Mouse (Mus musculus): ENCODE results near the gene Nr4a1. TPM values are rescaled to one million over a fixed set of nuclear protein-coding genes. Genes with fewer than 3 reads are reported as not detected.

The Nr4a1 gene
- 10 to 100 TPM; 52.2 to 90.7 TPM for total RNA-seq (2021)
- long read RNA-seq, experiment 1, partial matches to known transcripts: 10 of 21 reads
- long read RNA-seq, experiment 1, other reads (novel, unspliced or antisense): 7 of 21 reads
- long read RNA-seq, experiment 2, transcript Nr4a1-201 (7 exons, 2,477 nt): major isoform, 11 of 50 reads
- long read RNA-seq, experiment 2, partial matches to known transcripts: 14 of 50 reads
- long read RNA-seq, experiment 2, other reads (novel, unspliced or antisense): 22 of 50 reads

- peak; percentile 91 for DNase-seq
Measured at GRCm38 (mm10) chr15:101253886-101254795, at the start of gene Nr4a1. TSS of gene Nr4a1 (plus strand) at chr15:101254269.

DNA sequence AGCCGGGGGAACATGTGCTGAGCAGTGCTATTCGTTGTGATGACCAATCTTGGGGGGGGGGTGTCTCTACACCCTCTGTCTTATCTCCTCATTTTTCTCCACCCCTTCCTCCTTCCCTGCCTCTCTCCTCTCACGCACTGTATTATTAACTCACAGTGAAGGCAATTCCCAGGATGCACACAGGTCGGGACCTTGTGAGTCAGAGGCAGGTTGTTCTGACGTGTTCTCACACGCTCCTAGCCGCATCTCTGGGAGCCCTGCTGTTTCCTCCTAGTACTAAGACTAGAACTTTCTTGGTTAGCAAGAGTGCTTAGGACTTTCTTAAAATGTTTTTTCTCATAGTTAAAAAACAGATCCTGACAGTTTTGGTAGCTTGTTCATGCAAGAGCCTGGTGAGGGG, 49.3 kb upstream of the Nr4a1 start:
- no peak for DNase-seq

GRCm38 (mm10) chr15:101210228-101210627, 43.8 kb upstream of the Nr4a1 start:
- DNase-seq: no peak

- DNase-seq: no peak
Measured at GRCm38 (mm10) chr15:101210998-101211613, 43.0 kb upstream of the Nr4a1 start.

DNA sequence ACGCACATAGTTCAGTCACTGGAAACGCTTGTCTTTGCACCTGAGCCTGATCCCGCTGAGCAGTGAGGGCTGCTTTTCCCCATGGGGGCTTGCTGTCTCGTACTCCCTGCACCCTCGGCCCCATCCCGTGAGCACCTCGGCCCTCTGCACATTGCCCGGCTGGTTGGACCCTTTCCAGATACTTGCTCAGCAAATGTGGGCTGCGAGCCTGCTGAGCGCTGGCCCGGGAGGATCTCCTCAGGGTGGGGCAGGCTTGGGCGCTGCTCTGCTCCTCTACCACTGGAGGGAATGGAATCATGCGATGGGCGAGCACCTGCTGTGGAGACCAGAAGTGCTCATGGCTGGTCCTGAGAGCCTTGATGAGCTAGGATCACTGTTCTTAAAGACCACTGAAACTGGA, 41.6 kb upstream of the Nr4a1 start:
- DNase-seq: peak; percentile 75

DNA sequence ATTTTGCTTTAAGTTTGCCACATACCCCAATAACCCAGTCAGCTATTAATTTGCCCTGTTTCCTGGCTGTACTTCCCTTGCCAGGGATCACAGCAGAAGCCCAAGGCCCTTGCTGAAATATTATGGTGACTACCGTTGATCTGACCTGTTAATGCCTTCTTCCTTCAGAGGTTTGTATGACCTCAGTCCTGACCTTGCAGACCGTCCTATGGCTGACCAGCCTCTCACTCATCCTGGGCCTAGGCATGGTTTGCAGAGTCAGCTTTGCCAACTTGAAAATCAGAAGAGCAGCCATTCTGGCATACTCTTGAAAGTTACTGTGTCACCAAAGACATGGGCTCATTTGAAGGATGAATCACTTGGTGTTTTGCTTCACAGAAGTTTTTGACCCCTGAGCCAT, 38.9 kb upstream of the Nr4a1 start:
- DNase-seq: no peak

GRCm38 (mm10) chr15:101216036-101216435, 38.0 kb upstream of the Nr4a1 start:
- DNase-seq: no peak

GRCm38 (mm10) chr15:101220905-101221297, 33.2 kb upstream of the Nr4a1 start:
- DNase-seq: no peak

GRCm38 (mm10) chr15:101221298-101222104, 32.6 kb upstream of the Nr4a1 start:
- DNase-seq: peak; percentile 80

DNA sequence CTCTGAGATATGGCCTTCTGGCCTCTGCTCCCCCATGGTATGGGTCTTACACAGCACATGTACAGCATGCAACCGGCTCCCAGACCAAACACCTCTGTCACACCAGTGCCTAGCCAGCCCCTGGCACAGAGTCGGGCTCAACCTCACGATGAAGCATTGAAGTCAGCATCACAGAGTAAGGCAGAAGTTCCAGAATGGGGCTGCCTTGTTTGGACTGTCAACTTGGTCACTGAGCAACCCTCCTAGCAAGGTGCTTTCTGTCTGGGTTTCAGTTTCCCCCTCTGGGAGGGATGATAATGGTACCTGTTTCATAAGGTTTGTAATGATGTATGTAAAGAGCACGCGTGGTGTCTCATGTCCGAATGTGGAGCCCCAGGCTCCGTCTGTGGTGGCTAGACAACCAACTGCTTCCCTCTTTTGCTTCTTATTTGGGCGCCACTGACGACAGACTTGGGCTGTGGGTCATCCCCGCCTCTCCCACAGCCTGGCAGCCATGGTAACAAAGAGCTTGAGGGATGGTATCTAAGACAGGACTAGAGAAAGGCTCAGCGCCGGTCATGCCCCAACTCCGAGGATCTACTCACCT, 31.1 kb upstream of the Nr4a1 start:
- DNase-seq: no peak

GRCm38 (mm10) chr15:101223596-101223995, 30.5 kb upstream of the Nr4a1 start:
- no peak for DNase-seq

DNA sequence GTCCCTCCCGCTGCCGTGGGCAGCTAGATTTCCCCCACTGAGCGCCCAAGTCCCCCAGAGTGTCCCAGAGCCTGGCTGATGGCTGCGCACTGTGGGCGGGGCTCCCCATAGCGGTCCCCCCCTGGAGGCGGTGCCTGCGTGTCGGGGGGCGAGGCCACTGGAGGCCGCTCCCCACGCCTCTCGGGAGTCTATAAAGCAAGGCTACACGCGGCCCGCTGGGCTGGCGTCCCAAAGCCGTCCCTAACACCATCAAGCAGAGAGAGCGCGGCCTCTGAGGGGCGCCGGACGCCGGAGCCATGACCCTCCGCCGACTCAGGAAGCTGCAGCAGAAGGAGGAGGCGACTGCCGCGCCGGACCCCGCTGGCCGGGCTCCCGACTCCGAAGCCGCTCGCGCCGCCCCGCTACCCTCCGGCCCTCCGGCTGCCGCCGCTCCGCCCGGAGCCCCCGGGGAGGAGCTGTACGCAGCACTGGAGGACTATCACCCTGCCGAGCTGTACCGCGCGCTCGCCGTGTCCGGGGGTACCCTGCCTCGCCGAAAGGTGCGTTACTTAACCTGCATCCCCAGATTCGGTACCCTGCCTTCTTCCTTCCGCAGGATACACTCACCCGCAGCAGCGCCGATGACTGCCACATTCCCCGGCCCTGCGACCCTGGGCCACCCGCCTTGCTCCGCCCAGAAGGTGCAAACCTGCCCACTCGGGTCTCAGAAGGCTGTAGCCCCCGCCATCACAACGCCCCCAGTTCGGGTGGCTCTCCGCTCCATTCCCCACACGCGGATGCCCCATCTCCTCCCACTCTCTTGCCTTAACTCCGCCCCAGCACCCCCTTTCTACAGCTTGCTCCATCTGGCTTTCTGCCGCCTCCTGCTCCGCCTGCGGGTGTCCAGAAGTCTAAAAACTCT, 29.8 kb upstream of the Nr4a1 start, which contains the start of gene Grasp:
Grasp (plus strand) TSS at position 183 of the 901 bp plus-strand sequence.
- DNase-seq: peak; percentile 92

DNA sequence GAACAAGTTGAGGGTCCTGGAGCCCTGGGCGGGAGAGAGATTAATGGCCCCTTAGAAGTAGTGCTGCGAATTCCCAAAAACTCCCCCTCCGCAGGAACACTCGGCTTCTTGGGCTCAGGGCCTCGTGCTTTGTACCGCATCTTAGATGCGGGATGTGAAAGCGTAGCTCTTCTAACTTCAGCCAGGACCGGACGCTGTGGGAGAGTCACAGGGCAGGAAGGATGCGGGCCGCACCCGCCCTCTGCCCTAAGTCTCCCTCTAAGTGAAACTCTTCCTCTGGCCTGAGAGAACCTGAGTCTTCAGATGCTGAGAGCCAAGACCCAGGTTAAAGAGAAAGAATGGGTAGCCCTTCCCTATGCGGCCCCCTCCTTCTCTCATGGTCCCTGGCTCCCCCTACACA, 29.1 kb upstream of the Nr4a1 start:
- no peak for DNase-seq

DNA sequence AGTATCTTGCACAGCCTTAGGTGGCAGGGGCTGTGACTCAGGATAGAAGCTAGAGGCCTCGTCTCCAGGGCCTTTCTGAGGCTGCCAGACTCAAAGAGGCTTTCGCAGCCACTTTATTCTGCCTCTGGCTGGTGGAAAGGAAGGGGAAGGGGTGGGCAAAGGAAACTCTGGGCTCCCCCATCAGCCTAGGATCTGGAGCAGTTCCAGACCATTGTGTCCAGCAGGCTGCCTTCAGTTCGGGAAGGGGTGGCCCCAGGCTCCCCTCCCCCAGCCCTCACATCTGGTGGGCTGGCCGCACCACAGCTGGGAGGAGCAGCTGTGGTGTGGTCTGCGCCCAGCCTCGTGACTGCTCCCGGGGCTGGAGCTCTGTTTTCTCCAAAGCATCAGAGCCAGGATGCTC, 26.1 kb upstream of the Nr4a1 start:
- DNase-seq: peak; percentile 86

GRCm38 (mm10) chr15:101228866-101229590, 25.0 kb upstream of the Nr4a1 start:
- DNase-seq: peak; percentile 76

DNA sequence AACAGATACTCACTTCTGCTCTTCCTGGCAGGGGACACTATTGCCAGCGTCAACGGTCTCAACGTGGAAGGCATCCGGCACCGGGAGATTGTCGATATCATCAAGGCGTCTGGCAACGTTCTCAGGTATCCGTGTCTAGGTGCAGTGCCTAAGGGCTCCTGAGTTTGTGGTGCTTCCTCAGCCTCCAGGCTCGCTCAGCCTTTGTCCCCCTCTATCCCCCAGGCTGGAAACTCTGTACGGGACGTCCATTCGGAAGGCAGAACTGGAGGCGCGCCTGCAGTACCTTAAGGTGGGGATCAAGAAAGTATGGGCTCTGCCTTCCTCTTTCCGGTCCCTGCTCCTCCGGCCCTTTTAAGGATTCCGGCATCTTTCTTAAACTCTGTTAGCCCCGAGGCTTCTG, 23.6 kb upstream of the Nr4a1 start:
- DNase-seq: no peak

- DNase-seq: no peak
Measured at GRCm38 (mm10) chr15:101230995-101231647, 22.9 kb upstream of the Nr4a1 start.

DNA sequence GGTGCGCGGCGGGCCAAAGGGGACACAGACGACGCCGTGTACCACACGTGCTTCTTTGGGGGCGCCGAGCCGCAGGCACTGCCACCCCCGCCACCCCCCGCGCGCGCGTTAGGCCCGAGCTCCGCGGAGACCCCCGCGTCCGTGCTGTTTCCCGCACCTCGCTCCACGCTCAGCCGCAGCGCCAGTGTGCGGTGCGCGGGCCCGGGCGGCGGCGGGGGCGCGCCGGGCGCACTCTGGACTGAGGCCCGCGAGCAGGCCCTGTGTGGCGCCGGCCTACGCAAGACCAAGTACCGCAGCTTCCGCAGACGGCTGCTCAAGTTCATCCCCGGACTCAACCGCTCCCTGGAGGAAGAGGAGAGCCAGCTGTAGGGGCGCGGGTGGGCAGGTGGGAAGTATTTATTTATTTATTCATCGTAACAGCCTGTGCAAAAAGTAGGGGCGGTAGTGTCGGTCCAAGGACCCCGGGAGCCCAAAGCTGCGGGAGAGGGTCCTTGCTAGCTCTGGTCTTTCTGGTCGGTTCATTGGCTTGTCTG, 22.4 kb upstream of the Nr4a1 start:
- DNase-seq: no peak

GRCm38 (mm10) chr15:101232607-101233006, 21.5 kb upstream of the Nr4a1 start:
- DNase-seq: no peak
